Mouse (Mus musculus) embryo, embryonic 10 days (tissue): ENCODE measurements at regions not wholly inside any gene's neighbourhood (a gene's known extent, or its start where the extent isn't known, plus 50 kb on each side); places are given as distances from the start of the nearest gene placed in this dataset.
"Not testable (repeated sequence)": the region's sequence is repeated elsewhere in the genome, so short reads cannot be mapped to it uniquely, and the experiment has no call there.

Experiments
- DNase-seq: peaks from one replicate; pipeline ENCODE4 v3.0.0-alpha.2; 2015; ENCODE audit warnings: low spot score

- DNase-seq = not testable (repeated sequence)
Observed at GRCm38 (mm10) chr8:48042456-48043395, 52.0 kb upstream of the Wwc2 start.

- peak; percentile 43 for DNase-seq
Observed at GRCm38 (mm10) chr8:48047385-48047784, 51.5 kb upstream of the Dctd start.
